Mouse (Mus musculus) brain, embryonic 14.5 days (tissue): ENCODE data around the gene Olfr1419.

Experiments used
- CTCF ChIP-seq: fragments of 200-500 bp; IDR thresholded peaks from 2 replicates; pipeline ENCODE4 v1.5.1; 2012; ENCODE audit warnings: inconsistent platforms, mild to moderate bottlenecking, moderate library complexity, borderline replicate concordance; ENCODE audit not compliant: insufficient read depth, insufficient read length; ENCODE audit errors: extremely low read depth
- POLR2A ChIP-seq: fragments of 200-500 bp; IDR thresholded peaks from 2 replicates; pipeline ENCODE4 v1.6.1; 2012; ENCODE audit warnings: mild to moderate bottlenecking, inconsistent platforms, borderline replicate concordance; ENCODE audit not compliant: poor library complexity, insufficient read depth, insufficient read length, severe bottlenecking; ENCODE audit errors: extremely low read depth

GRCm38 (mm10) chr19:11875006-11875405 is at the start of gene Olfr1419:
- TF ChIP-seq CTCF (no peak), POLR2A (no peak)
